Mouse (Mus musculus): ENCODE measurements around the gene Fam219a.
A peak's percentile ranks its signal among the peaks of the same experiment; 100 is the strongest.

GRCm38 (mm10) chr4:41552529-41552928 lies 16.8 kb downstream of the Fam219a start:
- TF ChIP-seq CTCF (IDR thresholded peaks at IDR 0.05; ENCODE audit: borderline replicate concordance, insufficient read depth, low read depth, low read length), result peak; percentile 69; the same call in 1 of the 2 replicates
- no peak for TF ChIP-seq POLR2A (IDR thresholded peaks at IDR 0.05; ENCODE audit: borderline replicate concordance, insufficient read depth, low read length)

Data from cerebellum, adult 2 months (tissue).